Mouse (Mus musculus): ENCODE results near the gene Htr2c.

The Htr2c gene

DNA sequence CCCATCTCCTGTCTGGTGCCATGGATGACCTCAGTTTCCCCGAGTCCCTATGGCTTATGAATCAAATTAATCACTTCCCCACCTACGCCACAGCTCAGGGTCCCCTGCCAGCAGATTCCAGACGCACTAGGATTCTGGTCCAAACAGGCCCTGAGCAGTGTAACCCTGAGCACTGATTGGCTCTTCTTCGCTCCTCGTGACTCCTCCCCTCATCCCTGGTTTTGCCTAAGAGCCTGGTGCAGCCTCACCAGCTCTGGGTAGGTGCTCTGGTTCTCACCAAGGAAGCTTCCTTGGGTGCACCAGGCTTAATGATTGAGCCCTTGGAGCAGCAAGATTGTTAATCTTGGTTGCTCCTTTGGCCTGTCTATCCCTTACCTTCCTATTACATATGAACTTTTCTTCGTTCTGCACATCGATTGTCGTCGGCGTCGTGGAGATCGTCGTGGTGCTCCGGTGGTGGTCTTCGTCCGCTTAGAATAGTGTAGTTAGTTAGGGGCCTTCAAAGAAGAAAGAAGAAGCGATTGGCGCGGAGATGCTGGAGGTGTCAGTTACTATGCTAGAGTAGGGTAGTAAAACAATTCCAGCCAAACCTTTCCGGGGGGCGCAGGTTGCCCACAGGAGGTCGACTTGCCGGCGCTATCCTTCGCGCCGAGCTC lies at the start of gene Htr2c:
TSS of gene Htr2c (plus strand) at position 256 of the 656 bp plus-strand sequence.
- DNase-seq (ENCODE audit: low spot score in 2 of 2) = no peak

GRCm38 (mm10) chrX:146928251-146928650 lies 34.1 kb upstream of the Htr2c start:
- no peak for DNase-seq (ENCODE audit: low spot score in 2 of 2)

- no peak for DNase-seq (ENCODE audit: low spot score in 2 of 2)
These were observed 26.0 kb upstream of the Htr2c start for GRCm38 (mm10) chrX:146936332-146936731.

DNA sequence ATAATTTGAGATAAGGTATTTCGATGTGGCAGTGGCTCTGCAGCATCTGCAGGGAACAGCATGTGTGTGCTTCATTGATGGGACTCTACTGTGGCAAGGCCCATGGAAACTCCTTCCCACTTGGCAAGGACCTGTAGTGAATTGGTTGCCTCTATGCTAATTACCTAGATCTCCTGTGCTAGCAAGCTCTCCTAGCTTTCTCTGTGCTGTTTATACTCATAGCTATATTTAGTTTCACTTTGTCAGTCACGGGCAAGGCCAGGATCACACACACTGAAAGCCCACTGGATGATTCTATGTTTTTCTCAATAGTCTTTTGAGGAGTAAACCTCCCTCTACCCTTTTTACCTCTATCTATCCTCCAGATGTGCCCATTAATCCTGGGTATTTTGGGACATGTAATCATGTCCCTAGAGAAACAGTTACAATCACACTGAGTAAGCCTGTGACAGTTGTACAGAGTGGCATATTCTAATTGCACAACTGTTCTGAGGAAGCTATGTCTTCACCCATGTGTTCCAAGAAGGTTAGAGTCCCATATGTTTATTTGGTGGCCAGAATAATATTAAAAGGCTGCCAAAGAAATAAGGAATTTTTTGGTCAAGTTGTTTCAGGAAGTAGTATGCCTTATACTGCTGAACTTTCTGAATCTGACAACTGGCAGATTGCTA lies 16.0 kb upstream of the Htr2c start:
- DNase-seq (ENCODE audit: low spot score in 2 of 2) = no peak

- DNase-seq (ENCODE audit: low spot score in 2 of 2) = no peak
These were observed 15.3 kb upstream of the Htr2c start for GRCm38 (mm10) chrX:146946996-146947395.

DNA sequence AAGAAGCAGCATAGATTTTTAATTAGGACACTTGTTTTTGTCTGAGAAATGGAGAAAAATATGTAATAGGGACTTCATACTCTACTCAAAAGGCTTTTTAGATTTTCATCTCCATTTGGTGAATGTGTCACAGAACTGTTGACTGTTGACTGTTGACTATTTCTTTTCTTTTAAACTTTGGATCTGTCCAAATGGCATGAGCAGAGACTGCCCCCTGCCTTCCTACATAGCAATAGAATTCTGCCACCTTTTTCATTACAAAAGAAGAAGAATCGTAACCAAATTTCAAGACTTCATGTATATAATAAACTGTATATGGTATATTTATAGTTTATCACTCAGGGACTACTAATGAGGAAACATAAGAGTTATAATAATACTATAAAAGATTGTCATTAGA lies 3.7 kb upstream of the Htr2c start:
- DNase-seq (ENCODE audit: low spot score in 2 of 2) = no peak

DNA sequence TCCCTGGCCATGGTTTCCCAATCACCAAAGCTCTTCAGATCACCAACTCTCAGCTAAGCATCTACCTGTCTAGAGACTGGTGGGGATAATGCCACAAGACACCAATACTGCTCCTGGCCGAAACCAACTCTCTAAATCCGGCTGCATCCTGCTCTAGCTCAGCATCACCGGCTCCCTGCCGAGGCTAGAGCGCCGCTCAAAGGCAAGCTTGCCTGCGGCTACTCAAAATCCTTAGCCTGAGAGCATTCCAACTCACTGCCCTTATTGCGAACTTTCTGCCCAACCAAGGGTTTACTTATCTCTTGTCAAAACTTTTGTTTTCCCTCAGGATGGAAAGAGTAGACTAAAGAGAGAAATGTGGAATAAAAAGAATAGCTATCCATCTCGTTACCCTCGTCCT lies 2.4 kb upstream of the Htr2c start:
- no peak for DNase-seq (ENCODE audit: low spot score in 2 of 2)

DNA sequence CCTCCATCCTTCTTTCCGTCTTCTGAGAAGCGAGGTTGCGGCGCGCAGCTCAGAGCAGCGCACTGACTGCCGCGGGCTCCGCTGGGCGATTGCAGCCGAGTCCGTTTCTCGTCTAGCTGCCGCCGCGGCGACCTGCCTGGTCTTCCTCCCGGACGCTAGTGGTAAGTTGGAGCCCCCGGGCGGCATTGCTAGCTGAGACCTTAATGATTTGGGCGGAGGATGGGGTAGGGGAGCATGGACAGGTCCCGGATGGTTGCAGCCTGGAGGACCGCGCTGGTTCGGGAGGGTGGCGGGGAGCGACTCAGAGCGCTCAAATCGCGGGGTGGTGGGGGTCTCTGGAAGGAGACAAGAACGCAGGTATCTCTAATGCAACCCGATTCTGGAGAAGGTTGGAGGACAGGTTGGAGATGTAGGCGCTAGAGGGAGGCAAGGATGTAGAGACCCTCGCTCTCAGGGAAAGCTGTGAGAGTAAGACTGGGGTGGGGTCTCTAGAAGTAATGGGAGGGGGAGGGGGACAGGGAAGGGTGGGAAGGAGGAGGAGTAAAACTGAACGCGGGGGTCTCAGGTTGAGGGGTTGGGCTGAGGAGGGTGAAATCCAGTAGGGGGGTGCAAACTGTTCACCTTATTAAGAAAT lies 718 bp downstream of the Htr2c start:
- DNase-seq (ENCODE audit: low spot score in 2 of 2) = no peak

- no peak for DNase-seq (ENCODE audit: low spot score in 2 of 2)
These were observed 17.6 kb downstream of the Htr2c start for GRCm38 (mm10) chrX:146979931-146980330.

DNA sequence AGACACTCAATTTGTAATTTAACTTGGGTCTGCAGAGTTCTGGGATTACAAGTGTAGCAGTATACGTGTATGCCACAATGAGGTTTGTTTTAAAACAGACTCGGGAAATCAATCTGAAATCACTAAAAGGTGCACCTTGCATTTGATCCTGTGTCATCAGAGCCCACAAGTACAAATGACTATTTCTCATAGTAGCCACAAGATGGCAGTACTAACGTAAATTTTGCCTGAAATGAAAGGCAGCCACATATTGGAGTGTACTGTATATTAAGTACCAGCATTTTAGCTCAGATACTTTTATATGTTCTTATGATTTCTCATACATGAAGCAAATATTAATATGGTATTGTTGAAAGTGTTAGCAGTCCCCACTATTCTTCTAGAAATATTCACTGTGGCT lies 93.4 kb downstream of the Htr2c start:
- DNase-seq (ENCODE audit: low spot score in 2 of 2) = no peak

GRCm38 (mm10) chrX:147071622-147072021 lies 109.3 kb downstream of the Htr2c start:
- no peak for DNase-seq (ENCODE audit: low spot score in 2 of 2)

DNA sequence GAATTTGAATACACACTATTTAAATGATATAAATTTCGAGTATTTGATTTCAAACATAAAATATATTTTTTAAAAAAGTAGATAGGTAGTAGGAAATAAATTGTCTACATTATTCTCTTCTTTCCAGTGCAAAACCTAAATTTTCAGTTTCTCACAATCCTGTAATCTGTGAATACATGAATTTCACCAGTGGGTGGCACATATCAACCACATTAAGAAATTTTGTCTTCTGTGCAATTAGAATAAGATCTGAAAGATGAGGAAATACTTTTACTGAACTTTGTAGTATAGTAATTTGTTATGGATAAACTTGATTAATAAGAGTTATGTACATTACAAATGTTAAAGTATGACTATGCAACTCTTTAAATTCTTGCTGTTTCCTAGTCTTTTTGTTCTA lies 156.8 kb downstream of the Htr2c start:
- no peak for DNase-seq (ENCODE audit: low spot score in 2 of 2)

DNA sequence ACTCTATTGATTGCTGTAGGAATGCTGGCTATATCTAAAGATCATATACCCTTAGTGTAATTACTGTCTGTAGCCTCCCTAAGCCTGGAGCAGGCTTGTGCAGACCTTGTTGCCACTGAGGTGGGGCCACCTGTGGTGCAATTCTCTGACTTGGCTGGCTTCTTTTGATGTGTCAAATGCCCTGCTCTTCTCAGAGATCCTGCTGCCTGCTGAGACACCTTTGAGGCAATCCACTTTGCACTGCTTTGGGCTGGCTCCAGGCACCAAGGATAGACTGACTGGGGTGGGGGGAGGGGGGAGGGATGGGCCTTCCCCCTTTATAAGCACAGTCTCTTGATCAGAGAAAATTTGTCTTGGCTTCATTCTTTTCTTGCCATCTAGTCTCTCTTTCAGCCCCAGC lies 252.9 kb downstream of the Htr2c start:
- DNase-seq (ENCODE audit: low spot score in 2 of 2) = no peak

- DNase-seq (ENCODE audit: low spot score in 2 of 2) = no peak
These were observed 255.2 kb downstream of the Htr2c start for GRCm38 (mm10) chrX:147217382-147218013.

DNA sequence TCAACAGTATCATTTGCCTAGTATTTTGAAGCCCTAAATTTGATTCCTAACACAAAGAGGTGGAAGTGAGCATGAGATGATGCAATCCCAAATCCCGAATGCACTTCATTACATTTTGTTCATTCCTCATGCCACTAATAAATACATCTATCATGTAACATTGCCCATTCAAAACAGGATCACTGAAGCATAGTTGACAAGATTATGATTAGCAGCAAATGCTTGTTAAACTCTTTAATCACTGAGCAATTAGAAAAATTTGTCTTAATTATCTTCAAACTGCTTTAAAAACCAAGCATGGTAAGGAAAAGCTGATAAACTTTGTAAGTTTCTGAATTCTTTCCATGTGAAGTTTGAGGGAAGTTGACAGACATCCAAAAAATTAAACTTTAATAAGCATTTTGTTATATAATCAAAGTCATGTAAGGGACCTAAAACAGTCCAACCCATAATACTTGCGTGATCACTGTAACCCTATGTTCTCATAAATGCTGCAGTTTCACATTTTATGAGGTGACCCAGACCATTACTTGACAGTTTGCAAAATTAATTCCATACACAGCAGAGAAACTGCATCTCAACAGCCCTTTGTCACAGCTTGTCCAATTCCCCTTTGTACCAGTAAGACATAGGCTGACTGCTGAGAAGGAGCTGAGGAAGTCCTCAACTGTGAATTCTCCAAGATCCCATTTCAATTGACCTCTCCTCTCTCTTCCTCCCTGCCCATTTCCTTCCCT lies 276.7 kb downstream of the Htr2c start:
- DNase-seq (ENCODE audit: low spot score in 2 of 2) = no peak
